Mouse (Mus musculus) testis, adult 2 months (tissue): ENCODE measurements at regions not wholly inside any gene's neighbourhood (a gene's known extent, or its start where the extent isn't known, plus 50 kb on each side); places are given as distances from the start of the nearest gene placed in this dataset.

ENCODE experiments used
- CTCF ChIP-seq: fragments of 200-500 bp; IDR thresholded peaks from 2 replicates; pipeline ENCODE4 v1.5.1; 2012; ENCODE audit warnings: low read depth, mild to moderate bottlenecking, inconsistent platforms, low read length, moderate library complexity; ENCODE audit not compliant: control insufficient read depth, insufficient read depth, insufficient replicate concordance
- POLR2A ChIP-seq: fragments of 200-500 bp; IDR thresholded peaks from 2 replicates; pipeline ENCODE4 v1.6.1; 2012; ENCODE audit warnings: low read depth, mild to moderate bottlenecking, inconsistent platforms, low read length, moderate library complexity; ENCODE audit not compliant: control insufficient read depth

DNA sequence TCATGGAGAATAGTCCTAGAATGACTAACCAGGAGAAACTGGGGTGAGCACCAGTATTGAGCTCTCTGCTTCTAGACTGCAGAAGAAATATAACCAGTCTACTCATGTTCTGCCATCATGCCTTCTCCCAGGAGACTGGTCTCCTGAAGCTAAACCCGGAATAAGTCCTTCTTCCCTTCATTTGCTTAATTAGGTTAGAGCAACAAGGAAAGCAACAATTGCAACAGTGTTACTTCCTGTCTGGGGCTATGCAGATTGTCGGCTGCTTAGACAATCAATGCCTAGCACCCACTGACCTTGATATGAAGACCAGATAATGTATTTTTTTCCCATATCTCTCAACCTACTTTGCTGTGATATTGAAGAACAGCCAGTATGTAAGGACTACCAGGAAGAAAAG lies 108.5 kb upstream of the Ado start:
- no peak for TF ChIP-seq CTCF
- no peak for TF ChIP-seq POLR2A
